Mouse (Mus musculus) left cerebral cortex, postnatal 4 days (tissue): ENCODE data around the gene AU021092. TPM values are rescaled to one million over a fixed set of nuclear protein-coding genes. Genes with fewer than 3 reads are reported as not detected.

ENCODE experiments used
- microRNA-seq: library from miRNA; unstranded; fragments of <30 nt; microRNA quantifications from one replicate; pipeline ENCODE4 v1.2.0, GENCODE M21; 2022
- total RNA-seq, 2 experiments: library from RNA; stranded (reverse); gene quantifications; 2 replicates each; pipeline ENCODE4 v1.2.3; 2021

AU021092 gene
- total RNA-seq, 2 experiments from 2014 or later = 10.2 to 11.3 TPM

Small RNA genes lying within 50 kb of the gene (microRNA-seq; reads per million reads assigned to microRNA genes)
- not detected for gene Gm23689
- gene Gm26095 = not detected
- gene Mir6364 = not detected

Other genes with a start within 250 kb of the AU021092 start
- not detected for gene Sept12, start 224.4 kb downstream of the AU021092 start, total RNA-seq
- not detected for gene Smim22, start 215.0 kb downstream of the AU021092 start, total RNA-seq
- gene Rogdi, start 208.7 kb downstream of the AU021092 start, total RNA-seq = 10 to 100 TPM; 79.8 to 89.3 TPM
- 100 to 1,000 TPM; 143 to 146 TPM for gene Glyr1, start 172.4 kb downstream of the AU021092 start, total RNA-seq
- 10 to 100 TPM; 30.4 to 33.1 TPM for gene Ubn1, start 172.2 kb downstream of the AU021092 start, total RNA-seq
- under 1 TPM; 0.18 to 0.26 TPM for gene Ppl, start 89.9 kb downstream of the AU021092 start, total RNA-seq
- under 1 TPM; 0.10 to 0.18 TPM for gene Sec14l5, start 75.2 kb downstream of the AU021092 start, total RNA-seq
- gene Nagpa, start 18.3 kb downstream of the AU021092 start, total RNA-seq = 1 to 10 TPM; 6.8 to 7.5 TPM
- 10 to 100 TPM; 29.9 to 30.8 TPM for gene Alg1, start 11.3 kb upstream of the AU021092 start, total RNA-seq
- 1 to 10 TPM; 2.9 to 3.6 TPM for gene Eef2kmt, start 33.7 kb upstream of the AU021092 start, total RNA-seq